In the genomic region with DNA sequence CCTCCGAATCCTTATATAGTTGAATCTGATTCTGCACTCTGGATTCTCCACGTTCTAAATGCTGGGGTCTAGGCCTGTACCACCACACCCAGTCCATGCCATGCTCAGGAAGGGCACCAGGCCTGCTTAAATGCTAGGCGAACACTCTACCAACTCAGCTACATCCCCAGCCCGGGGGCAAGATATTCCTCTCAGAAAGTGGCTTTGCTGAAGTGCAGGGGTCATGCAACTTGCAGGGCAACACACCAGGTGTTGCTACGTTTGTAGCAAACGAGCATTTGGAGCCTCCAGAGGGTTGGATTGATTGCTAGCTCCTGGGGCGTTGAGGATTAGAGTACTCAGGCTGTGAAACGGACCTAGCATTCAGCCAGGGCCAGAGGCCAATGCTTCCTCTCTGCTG, we compare ENCODE assay signal across 7 mouse cellular contexts. TPM values are rescaled to one million over a fixed set of nuclear protein-coding genes. Genes with fewer than 3 reads are reported as not detected.
DNase-seq lines count a peak whose midpoint lies in the region; ATAC-seq lines count a peak whose summit lies in the region.

No protein-coding gene starts in this region.

- peak overlapping the region; percentile 84 for H3K4me3 ChIP-seq in embryonic facial prominence, embryonic 15.5 days (replicated peaks)
- H3K4me3 ChIP-seq in kidney, embryonic 16.5 days (ENCODE audit: low read length), result peak overlapping the region; percentile 62
- H3K4me3 ChIP-seq in neural tube, embryonic 13.5 days, result peak overlapping the region; percentile 73

- H3K36me3 ChIP-seq in embryonic facial prominence, embryonic 15.5 days, result no peaks in the 10 kb centered on the region
- no peaks in the 10 kb centered on the region for H3K36me3 ChIP-seq in kidney, embryonic 16.5 days (ENCODE audit: insufficient read depth, low read length)
- H3K36me3 ChIP-seq in neural tube, embryonic 13.5 days, result no peaks in the 10 kb centered on the region

- H3K27me3 ChIP-seq in embryonic facial prominence, embryonic 15.5 days, result no peaks in the 10 kb centered on the region
- H3K27me3 ChIP-seq in kidney, embryonic 16.5 days (ENCODE audit: insufficient read depth, low read length), result no peaks in the 10 kb centered on the region
- H3K27me3 ChIP-seq in neural tube, embryonic 13.5 days, result no peaks in the 10 kb centered on the region

- 43% methylated on average over 8 of the region's 8 CpGs for WGBS in embryonic facial prominence, embryonic 15.5 days
- WGBS in kidney, embryonic 16.5 days, result 58% methylated on average over 8 of the region's 8 CpGs
- WGBS in neural tube, embryonic 13.5 days, result 43% methylated on average over 8 of the region's 8 CpGs

- peak; percentile 58 for DNase-seq in testis, postnatal 14 days (ENCODE audit: low spot score)
- DNase-seq in testis, postnatal 10 days (ENCODE audit: low spot score), result no peak
- no peak for DNase-seq in left cerebral cortex, postnatal 25 days (ENCODE audit: low spot score in 2 of 2)

- no peaks in the 10 kb centered on the region for H3K9me3 ChIP-seq in embryonic facial prominence, embryonic 15.5 days (replicated peaks)
- H3K9me3 ChIP-seq in kidney, embryonic 16.5 days (ENCODE audit: low read length), result no peaks in the 10 kb centered on the region
- H3K9me3 ChIP-seq in neural tube, embryonic 13.5 days, result no peaks in the 10 kb centered on the region

- H3K27ac ChIP-seq in embryonic facial prominence, embryonic 15.5 days (replicated peaks), result 0 out of 2 replicates have a peak overlapping the region, but pooled peaks have one; percentile 88
- H3K27ac ChIP-seq in kidney, embryonic 16.5 days (ENCODE audit: low read length), result no peak overlapping the region
- H3K27ac ChIP-seq in neural tube, embryonic 13.5 days (replicated peaks), result no peak overlapping the region

- peak overlapping the region; percentile 68 for H3K4me2 ChIP-seq in embryonic facial prominence, embryonic 15.5 days (replicated peaks)
- H3K4me2 ChIP-seq in kidney, embryonic 16.5 days (replicated peaks; ENCODE audit: low read depth, low read length), result peak overlapping the region; percentile 69
- H3K4me2 ChIP-seq in neural tube, embryonic 13.5 days, result peak overlapping the region; percentile 67

- no peak overlapping the region; the same call in 1 of the 2 replicates for H3K9ac ChIP-seq in embryonic facial prominence, embryonic 15.5 days
- H3K9ac ChIP-seq in kidney, embryonic 16.5 days (replicated peaks; ENCODE audit: low read length), result no peak overlapping the region; the same call in 1 of the 2 replicates
- peak overlapping the region; percentile 87 for H3K9ac ChIP-seq in neural tube, embryonic 13.5 days

- intact Hi-C loops in left cerebral cortex, postnatal 25 days (cut with DNase I), result no loop called here

- H3K4me1 ChIP-seq in embryonic facial prominence, embryonic 15.5 days, result peaks cover 22% of the 10 kb centered on the region
- peaks cover 23% of the 10 kb centered on the region for H3K4me1 ChIP-seq in kidney, embryonic 16.5 days (ENCODE audit: insufficient read depth, low read length)
- peaks cover 25% of the 10 kb centered on the region for H3K4me1 ChIP-seq in neural tube, embryonic 13.5 days (replicated peaks)

- ATAC-seq in embryonic facial prominence, embryonic 15.5 days (ENCODE audit: insufficient number of reproducible peaks, low FRiP score, low TSS enrichment, low read depth), result no peak
- no peak for ATAC-seq in kidney, embryonic 16.5 days (ENCODE audit: low FRiP score, low TSS enrichment)
- ATAC-seq in neural tube, embryonic 13.5 days (ENCODE audit: low read depth), result no peak
- ATAC-seq in monocyte, adult 5-6 weeks (replicated peaks; ENCODE audit: insufficient number of reproducible peaks, low FRiP score, low TSS enrichment, poor library complexity, severe bottlenecking), result no peak

RNA-seq across cellular contexts. Expression of a gene that starts 9.2 kb away (rescaled TPM):
- 131 and 139 TPM in 2 replicates for polyA plus RNA-seq in embryonic facial prominence, embryonic 15.5 days (2015; fragmentation: Nextera tagmentation; extraction: Ambion mirVana)
- 142 and 151 TPM in 2 replicates for polyA plus RNA-seq in kidney, embryonic 16.5 days (2015; fragmentation: Nextera tagmentation; extraction: Ambion mirVana)
- 134 and 139 TPM in 2 replicates for polyA plus RNA-seq in neural tube, embryonic 13.5 days (2015; fragmentation: Nextera tagmentation; extraction: Ambion mirVana)
- total RNA-seq in left cerebral cortex, postnatal 25 days (2021), result 10 to 100 TPM; 46.0 to 48.9 TPM
- 67.9 to 97.9 TPM (median 85.9 TPM) in 3 replicates for total RNA-seq in monocyte, adult 5-6 weeks (2017)

RNA-seq across cellular contexts. Expression of a gene that starts 9.5 kb away (rescaled TPM):
- 47.2 and 47.9 TPM in 2 replicates for polyA plus RNA-seq in embryonic facial prominence, embryonic 15.5 days (2015; fragmentation: Nextera tagmentation; extraction: Ambion mirVana)
- 41.9 and 44.7 TPM in 2 replicates for polyA plus RNA-seq in kidney, embryonic 16.5 days (2015; fragmentation: Nextera tagmentation; extraction: Ambion mirVana)
- 31.1 and 31.2 TPM in 2 replicates for polyA plus RNA-seq in neural tube, embryonic 13.5 days (2015; fragmentation: Nextera tagmentation; extraction: Ambion mirVana)
- 10 to 100 TPM; 26.8 to 30.9 TPM for total RNA-seq in left cerebral cortex, postnatal 25 days (2021)
- total RNA-seq in monocyte, adult 5-6 weeks (2017), result 20.2 to 24.6 TPM (median 21.3 TPM) in 3 replicates

RNA-seq across cellular contexts. Expression of a gene that starts 55.5 kb away (rescaled TPM):
- 56.2 and 61.6 TPM in 2 replicates for polyA plus RNA-seq in embryonic facial prominence, embryonic 15.5 days (2015; fragmentation: Nextera tagmentation; extraction: Ambion mirVana)
- polyA plus RNA-seq in kidney, embryonic 16.5 days (2015; fragmentation: Nextera tagmentation; extraction: Ambion mirVana), result 79.5 and 83.1 TPM in 2 replicates
- polyA plus RNA-seq in neural tube, embryonic 13.5 days (2015; fragmentation: Nextera tagmentation; extraction: Ambion mirVana), result 53.1 and 62.2 TPM in 2 replicates
- 10 to 100 TPM; 37.4 to 38.1 TPM for total RNA-seq in left cerebral cortex, postnatal 25 days (2021)
- total RNA-seq in monocyte, adult 5-6 weeks (2017), result 76.1 to 116 TPM (median 113 TPM) in 3 replicates

RNA-seq across cellular contexts. Expression of a gene that starts 56.1 kb away (rescaled TPM):
- 91.4 and 92.5 TPM in 2 replicates for polyA plus RNA-seq in embryonic facial prominence, embryonic 15.5 days (2015; fragmentation: Nextera tagmentation; extraction: Ambion mirVana)
- 92.6 and 92.7 TPM in 2 replicates for polyA plus RNA-seq in kidney, embryonic 16.5 days (2015; fragmentation: Nextera tagmentation; extraction: Ambion mirVana)
- polyA plus RNA-seq in neural tube, embryonic 13.5 days (2015; fragmentation: Nextera tagmentation; extraction: Ambion mirVana), result 51.8 and 55.3 TPM in 2 replicates
- total RNA-seq in left cerebral cortex, postnatal 25 days (2021), result 10 to 100 TPM; 95.8 to 99.0 TPM
- total RNA-seq in monocyte, adult 5-6 weeks (2017), result 234 to 259 TPM (median 240 TPM) in 3 replicates
